Mouse (Mus musculus) left cerebral cortex, postnatal 36 days (tissue): ENCODE results near the gene Lamc2. TPM values are rescaled to one million over a fixed set of nuclear protein-coding genes. Genes with fewer than 3 reads are reported as not detected.

Experiments
- DNase-seq, 2 experiments: peaks; one replicate each; pipeline ENCODE4 v3.0.0; 2021 to 2022; ENCODE audit warnings: low spot score in 2 of 2, mixed read lengths in 1 of 2
- intact Hi-C: fragments of 180-260 bp; cut with DNase I; formaldehyde crosslinking; loops from one replicate; pipeline ENCODE4 v1.15.1; 2025
- total RNA-seq, 2 experiments: library from RNA; stranded (reverse); gene quantifications; 2 replicates each; pipeline ENCODE4 v1.2.3; 2021

Gene Lamc2
- total RNA-seq, 2 experiments from 2014 or later: 9.5 to 13.6 TPM

GRCm38 (mm10) chr1:153136647-153137046 lies 49.6 kb downstream of the Lamc2 start:
- intact Hi-C loops: loop anchor here (10.0 kb wide), 1 partner anchor 88 kb away; no protein-coding TSS in a partner anchor
- no peak for DNase-seq

GRCm38 (mm10) chr1:153133865-153134781 lies 52.1 kb downstream of the Lamc2 start:
- intact Hi-C loops: loop anchor here (10.0 kb wide), 1 partner anchor 91 kb away; no protein-coding TSS in a partner anchor
- peak in 1 of 2 experiments; percentile 13 for DNase-seq

- no peak for DNase-seq
- intact Hi-C loops: loop anchor here (10.0 kb wide), 1 partner anchor 95 kb away; no protein-coding TSS in a partner anchor
Measured at GRCm38 (mm10) chr1:153129992-153130713, 56.1 kb downstream of the Lamc2 start.

- no peak for DNase-seq
- intact Hi-C loops: no loop called here
Measured at GRCm38 (mm10) chr1:153128780-153129179, 57.5 kb downstream of the Lamc2 start.

GRCm38 (mm10) chr1:153127622-153128021 lies 58.6 kb downstream of the Lamc2 start:
- intact Hi-C loops: no loop called here
- DNase-seq: no peak

- intact Hi-C loops: no loop called here
- DNase-seq: no peak
Measured at GRCm38 (mm10) chr1:153126491-153127381, 59.5 kb downstream of the Lamc2 start.

- DNase-seq: no peak
- intact Hi-C loops: no loop called here
Measured at GRCm38 (mm10) chr1:153125287-153126275, 60.7 kb downstream of the Lamc2 start.

GRCm38 (mm10) chr1:153124502-153124901 lies 61.7 kb downstream of the Lamc2 start:
- intact Hi-C loops: no loop called here
- no peak for DNase-seq

- intact Hi-C loops: no loop called here
- no peak for DNase-seq
Measured at GRCm38 (mm10) chr1:153122764-153123163, 63.5 kb downstream of the Lamc2 start.

- intact Hi-C loops: no loop called here
- DNase-seq: no peak
Measured at GRCm38 (mm10) chr1:153121320-153121719, 64.9 kb downstream of the Lamc2 start.

GRCm38 (mm10) chr1:153120544-153120943 lies 65.7 kb downstream of the Lamc2 start:
- intact Hi-C loops: no loop called here
- no peak for DNase-seq

- DNase-seq: no peak
- intact Hi-C loops: no loop called here
Measured at GRCm38 (mm10) chr1:153115315-153115714, 70.9 kb downstream of the Lamc2 start.

GRCm38 (mm10) chr1:153111596-153111995 lies 74.7 kb downstream of the Lamc2 start:
- intact Hi-C loops: no loop called here
- DNase-seq: no peak

GRCm38 (mm10) chr1:153109836-153110235 lies 76.4 kb downstream of the Lamc2 start:
- intact Hi-C loops: no loop called here
- DNase-seq: no peak

- intact Hi-C loops: no loop called here
- DNase-seq: no peak
Measured at GRCm38 (mm10) chr1:153109346-153109745, 76.9 kb downstream of the Lamc2 start.

GRCm38 (mm10) chr1:153107866-153108265 lies 78.4 kb downstream of the Lamc2 start:
- DNase-seq: no peak
- intact Hi-C loops: no loop called here

- intact Hi-C loops: loop anchor here (5.0 kb wide), 1 partner anchor 282 kb away; no protein-coding TSS in a partner anchor
- no peak for DNase-seq
Measured at GRCm38 (mm10) chr1:153104804-153105203, 81.4 kb downstream of the Lamc2 start.

GRCm38 (mm10) chr1:153103186-153103554 lies 83.1 kb downstream of the Lamc2 start:
- DNase-seq: no peak
- intact Hi-C loops: loop anchor here (5.0 kb wide), 1 partner anchor 284 kb away; no protein-coding TSS in a partner anchor
